In the genomic region with DNA sequence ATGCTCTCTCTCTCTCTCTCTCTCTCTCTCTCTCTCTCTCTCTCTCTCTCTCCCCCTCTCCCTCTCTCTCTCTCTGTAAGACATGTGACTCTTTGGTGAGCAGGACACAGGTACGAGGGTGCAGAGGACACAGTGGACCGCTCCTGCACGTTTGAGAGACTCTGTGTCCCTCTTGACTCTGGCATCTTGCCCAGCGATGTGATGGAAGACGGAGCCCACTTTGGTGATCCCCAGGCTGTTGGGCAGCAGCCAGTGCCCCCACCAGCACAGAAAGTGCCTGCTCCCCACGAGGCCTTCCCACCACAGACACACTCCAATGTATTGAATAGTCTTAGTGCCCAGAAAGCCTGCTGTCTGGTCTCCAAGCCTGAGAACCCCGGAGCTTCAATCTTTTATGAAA, we compare ENCODE assay signal across 15 mouse cellular contexts.
"Had no signal": no experiment of that assay in that cellular context is flagged by ENCODE, and none has a peak within 500 bp of the region (broad histone marks: within the 10 kb centered on the region; RNA-seq: fewer than 3 reads in every experiment).

No protein-coding gene starts in this region.

- H3K27me3 ChIP-seq: kidney, embryonic 15.5 days; limb, embryonic 15.5 days; liver, embryonic 13.5 days; lung, embryonic 15.5 days; neural tube, embryonic 15.5 days had no signal

- DNase-seq: kidney, adult 2 months; kidney, postnatal 14 days; liver, embryonic 13.5 days; liver, postnatal 0 days; lung, postnatal 14 days; right cerebral cortex, postnatal 4 days; spleen, adult 18-20 months; thymus, postnatal 36 days had no signal

- H3K4me1 ChIP-seq: liver, embryonic 13.5 days had no signal

- H3K9me3 ChIP-seq: kidney, embryonic 15.5 days; limb, embryonic 15.5 days; liver, embryonic 13.5 days; lung, embryonic 15.5 days; neural tube, embryonic 15.5 days had no signal

- H3K36me3 ChIP-seq: kidney, embryonic 15.5 days; limb, embryonic 15.5 days; liver, embryonic 13.5 days; lung, embryonic 15.5 days; neural tube, embryonic 15.5 days had no signal

- H3K4me2 ChIP-seq: kidney, embryonic 15.5 days; limb, embryonic 15.5 days; liver, embryonic 13.5 days; lung, embryonic 15.5 days; neural tube, embryonic 15.5 days had no signal

- ATAC-seq: liver, postnatal 0 days had no signal

- H3K4me3 ChIP-seq: kidney, embryonic 15.5 days; limb, embryonic 15.5 days; liver, embryonic 13.5 days; lung, embryonic 15.5 days; megakaryocyte, embryonic 14.5 days; myocyte; neural tube, embryonic 15.5 days had no signal

- H3K9ac ChIP-seq: kidney, embryonic 15.5 days; limb, embryonic 15.5 days; liver, embryonic 13.5 days; liver, postnatal 0 days; lung, embryonic 15.5 days; neural tube, embryonic 15.5 days had no signal

- H3K27ac ChIP-seq: kidney, embryonic 15.5 days; limb, embryonic 15.5 days; liver, embryonic 13.5 days; lung, embryonic 15.5 days; macrophage; neural tube, embryonic 15.5 days had no signal
